Comparison of ENCODE assay signal across 17 mouse cellular contexts in the genomic region with DNA sequence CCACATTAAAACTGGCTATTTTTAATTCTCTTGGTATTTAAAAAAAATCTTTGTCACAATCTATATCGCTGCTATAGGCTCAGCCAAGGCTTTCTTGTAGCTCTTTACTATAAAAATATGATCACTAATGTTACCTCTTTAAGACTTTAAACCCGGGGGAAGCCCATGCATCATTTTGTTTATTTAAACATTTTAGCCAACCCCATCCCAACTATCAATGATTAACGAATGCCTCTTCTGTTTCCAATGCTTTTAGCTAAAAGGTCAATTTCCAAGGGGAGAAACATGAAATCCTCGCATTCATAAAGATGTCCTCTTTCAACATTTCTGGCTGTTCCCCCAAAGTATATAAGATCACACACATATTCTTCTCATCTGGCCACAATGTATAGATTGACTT.
"Had no signal": no experiment of that assay in that cellular context is flagged by ENCODE, and none has a peak within 500 bp of the region (broad histone marks: within the 10 kb centered on the region; RNA-seq: fewer than 3 reads in every experiment).

No protein-coding gene starts in this region.

- ATAC-seq: lung, postnatal 0 days; midbrain, embryonic 13.5 days; midbrain, embryonic 15.5 days had no signal

- H3K9me3 ChIP-seq: lung, embryonic 15.5 days; midbrain, embryonic 13.5 days; midbrain, embryonic 15.5 days; neural tube, embryonic 12.5 days; stomach, embryonic 15.5 days had no signal

- H3K9ac ChIP-seq: lung, embryonic 15.5 days; midbrain, embryonic 13.5 days; midbrain, embryonic 15.5 days; neural tube, embryonic 12.5 days; stomach, embryonic 15.5 days had no signal

- DNase-seq: lung, adult 2 months; lung, postnatal 14 days; lung, postnatal 36 days; right cerebral cortex, postnatal 14 days; thymus, adult 2 months; thymus, postnatal 25 days; thymus, postnatal 4 days had no signal

- H3K36me3 ChIP-seq: lung, embryonic 15.5 days; midbrain, embryonic 13.5 days; midbrain, embryonic 15.5 days; neural tube, embryonic 12.5 days; stomach, embryonic 15.5 days had no signal

- H3K27ac ChIP-seq: lung, embryonic 15.5 days; macrophage; midbrain, embryonic 13.5 days; midbrain, embryonic 15.5 days; neural tube, embryonic 12.5 days; stomach, embryonic 15.5 days; stomach, postnatal 0 days had no signal

- H3K4me3 ChIP-seq: lung, embryonic 15.5 days; megakaryocyte, embryonic 14.5 days; midbrain, embryonic 13.5 days; midbrain, embryonic 15.5 days; neural tube, embryonic 12.5 days; stomach, embryonic 15.5 days had no signal

- H3K4me2 ChIP-seq: lung, embryonic 15.5 days; midbrain, embryonic 11.5 days; midbrain, embryonic 13.5 days; midbrain, embryonic 15.5 days; neural tube, embryonic 12.5 days; stomach, embryonic 15.5 days had no signal

- H3K4me1 ChIP-seq: stomach, embryonic 15.5 days had no signal

- H3K27me3 ChIP-seq: lung, embryonic 15.5 days; megakaryocyte, embryonic 14.5 days; midbrain, embryonic 15.5 days; neural tube, embryonic 12.5 days; stomach, embryonic 15.5 days had no signal
